Mouse (Mus musculus): ENCODE measurements around the gene Mpc1. TPM values are rescaled to one million over a fixed set of nuclear protein-coding genes. Genes with fewer than 3 reads are reported as not detected.

Mpc1 gene
- polyA plus RNA-seq, 1 experiment, result 27.9 TPM

- no peak for TF ChIP-seq MAX (IDR thresholded peaks at IDR 0.05)
- TF ChIP-seq CEBPB (IDR thresholded peaks at IDR 0.05; ENCODE audit: low read depth), result no peak
- no peak for TF ChIP-seq CTCF (IDR thresholded peaks at IDR 0.05; ENCODE audit: control insufficient read depth, insufficient read depth, insufficient read length)
- no peak for TF ChIP-seq FOSL1 (IDR thresholded peaks at IDR 0.05; ENCODE audit: insufficient read depth, low read length, poor library complexity, severe bottlenecking)
- TF ChIP-seq MYOD1 (IDR thresholded peaks at IDR 0.05; ENCODE audit: control insufficient read depth, insufficient read length, low read depth), result no peak
- TF ChIP-seq USF1 (IDR thresholded peaks at IDR 0.05; ENCODE audit: low read depth), result no peak
- TF ChIP-seq MYOG (IDR thresholded peaks at IDR 0.05; ENCODE audit: control insufficient read depth, extremely low read depth, insufficient read length), result no peak
- no peaks in the 10 kb centered on the region for H3K79me3 ChIP-seq (ENCODE audit: low read depth)
- no peaks in the 10 kb centered on the region for H3K27me3 ChIP-seq (ENCODE audit: control insufficient read depth, insufficient read depth, insufficient read length)
- H3K36me3 ChIP-seq (ENCODE audit: control insufficient read depth, insufficient read depth), result no peaks in the 10 kb centered on the region
- no peaks in the 10 kb centered on the region for H3K79me2 ChIP-seq (ENCODE audit: control insufficient read depth, insufficient read depth)
- no peak overlapping the region for H3ac ChIP-seq (ENCODE audit: control insufficient read depth, insufficient read length, low read depth)
- H3K4me3 ChIP-seq (ENCODE audit: insufficient read depth, poor library complexity, severe bottlenecking), result no peak overlapping the region
Measured at GRCm38 (mm10) chr17:8342706-8343105, 60.0 kb downstream of the Mpc1 start.

- no peak overlapping the region for H3ac ChIP-seq (ENCODE audit: control insufficient read depth, insufficient read length, low read depth)
- no peaks in the 10 kb centered on the region for H3K79me3 ChIP-seq (ENCODE audit: low read depth)
- H3K36me3 ChIP-seq (ENCODE audit: control insufficient read depth, insufficient read depth), result no peaks in the 10 kb centered on the region
- H3K4me3 ChIP-seq (ENCODE audit: insufficient read depth, poor library complexity, severe bottlenecking), result no peak overlapping the region
- no peaks in the 10 kb centered on the region for H3K27me3 ChIP-seq (ENCODE audit: control insufficient read depth, insufficient read depth, insufficient read length)
- H3K79me2 ChIP-seq (ENCODE audit: control insufficient read depth, insufficient read depth), result no peaks in the 10 kb centered on the region
- TF ChIP-seq USF1 (IDR thresholded peaks at IDR 0.05; ENCODE audit: low read depth) (no peak), MAX (IDR thresholded peaks at IDR 0.05) (no peak), CEBPB (IDR thresholded peaks at IDR 0.05; ENCODE audit: low read depth) (no peak), FOSL1 (IDR thresholded peaks at IDR 0.05; ENCODE audit: insufficient read depth, low read length, poor library complexity, severe bottlenecking) (no peak), CTCF (IDR thresholded peaks at IDR 0.05; ENCODE audit: control insufficient read depth, insufficient read depth, insufficient read length) (no peak), MYOG (IDR thresholded peaks at IDR 0.05; ENCODE audit: control insufficient read depth, extremely low read depth, insufficient read length) (no peak), MYOD1 (IDR thresholded peaks at IDR 0.05; ENCODE audit: control insufficient read depth, insufficient read length, low read depth) (no peak)
Measured at GRCm38 (mm10) chr17:8343416-8343815, 60.7 kb downstream of the Mpc1 start.

Other genes with a start within 250 kb of the Mpc1 start
- 0.04 TPM for gene Gm49673, start 135.1 kb upstream of the Mpc1 start, polyA plus RNA-seq (2012; fragmentation: generic; extraction: Trizol)
- 84.9 TPM for gene Rnaset2a, start 134.8 kb upstream of the Mpc1 start, polyA plus RNA-seq (2012; fragmentation: generic; extraction: Trizol)
- 4.9 TPM for gene Fgfr1op, start 117.4 kb upstream of the Mpc1 start, polyA plus RNA-seq (2012; fragmentation: generic; extraction: Trizol)
- not detected for gene Ccr6, start 46.9 kb upstream of the Mpc1 start, polyA plus RNA-seq (2012; fragmentation: generic; extraction: Trizol)
- gene Sft2d1, start 28.2 kb downstream of the Mpc1 start, polyA plus RNA-seq (2012; fragmentation: generic; extraction: Trizol), result 51.6 TPM
- gene Prr18, start 54.6 kb downstream of the Mpc1 start, polyA plus RNA-seq (2012; fragmentation: generic; extraction: Trizol), result 0.16 TPM
- gene T2, start 73.1 kb downstream of the Mpc1 start, polyA plus RNA-seq (2012; fragmentation: generic; extraction: Trizol), result 0.05 TPM
- not detected for gene T, start 151.5 kb downstream of the Mpc1 start, polyA plus RNA-seq (2012; fragmentation: generic; extraction: Trizol)
- gene Pde10a, start 242.5 kb downstream of the Mpc1 start, polyA plus RNA-seq (2012; fragmentation: generic; extraction: Trizol), result 0.83 TPM

Measured in C2C12 (cell line).